Mouse (Mus musculus) urinary bladder, postnatal 25 days (tissue): ENCODE measurements around the gene Vmn1r200.
"Not testable (repeated sequence)": the region's sequence is repeated elsewhere in the genome, so short reads cannot be mapped to it uniquely, and the experiment has no call there.

Source experiments
- DNase-seq: peaks from one replicate; pipeline ENCODE4 v3.0.0; 2022; ENCODE audit warnings: low spot score

The Vmn1r200 gene

DNA sequence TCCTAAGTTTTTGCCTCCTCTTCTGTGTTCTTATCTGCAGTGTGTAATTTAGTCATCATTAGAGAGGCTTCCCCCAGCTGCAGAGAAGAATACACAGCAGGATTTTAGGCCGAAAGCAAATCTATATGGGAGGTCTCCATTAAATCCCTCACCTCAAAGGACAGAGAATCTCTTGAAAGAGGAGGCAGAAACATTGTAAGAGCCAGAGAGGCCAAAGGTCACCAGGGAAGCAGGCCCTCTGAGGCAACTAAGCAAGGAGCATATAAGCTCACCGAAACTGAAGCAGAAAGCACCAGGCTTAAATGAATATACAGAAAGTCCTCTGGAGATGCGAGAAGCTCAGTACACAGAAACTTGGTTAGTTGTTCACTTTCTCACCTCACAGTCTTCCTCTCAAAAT, at the start of gene Vmn1r200:
TSS of gene Vmn1r200 (plus strand) at position 301 of the 400 bp plus-strand sequence.
- DNase-seq: no peak

DNA sequence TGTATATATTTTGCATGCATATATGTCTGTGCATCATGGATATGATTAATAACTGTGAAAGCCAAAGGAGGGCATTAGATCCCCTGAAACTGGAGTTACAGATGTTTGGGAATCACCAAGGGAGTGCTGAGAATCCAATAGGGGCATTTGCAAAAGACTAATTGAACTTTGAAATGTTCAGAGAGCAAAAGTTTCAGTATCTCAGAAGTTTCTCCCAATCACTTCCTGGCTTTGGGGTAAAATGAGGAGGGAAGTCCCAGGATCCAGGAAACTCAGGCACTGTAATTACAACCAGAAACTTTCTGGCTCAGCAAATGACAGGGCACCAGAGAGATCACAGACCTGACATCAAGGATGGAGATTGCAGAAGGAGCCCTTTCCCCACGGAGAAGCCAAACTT, 40.1 kb upstream of the Vmn1r200 start, which contains the start of gene Vmn1r198:
TSS of gene Vmn1r198 (plus strand) at position 301 of the 400 bp plus-strand sequence.
- DNase-seq: no peak

DNA sequence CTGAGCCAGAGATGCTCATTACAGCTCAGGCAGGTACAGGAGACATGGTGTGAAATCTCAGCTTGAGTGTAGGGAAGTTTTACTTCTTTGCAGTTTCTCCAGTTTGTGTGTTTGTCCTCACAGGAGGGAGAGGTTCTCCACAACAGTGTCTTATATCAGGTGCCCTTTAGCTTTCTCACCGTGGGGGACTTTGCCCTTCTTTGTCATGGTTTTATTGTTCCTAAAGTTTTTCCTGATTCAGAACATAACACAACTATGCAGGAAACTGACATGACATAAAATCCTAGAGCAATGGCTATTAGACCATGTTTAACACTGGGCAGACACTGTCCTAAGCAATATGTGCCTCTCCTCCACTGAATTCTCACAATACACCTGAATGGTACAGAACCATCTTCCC, 39.4 kb upstream of the Vmn1r200 start:
- no peak for DNase-seq

DNA sequence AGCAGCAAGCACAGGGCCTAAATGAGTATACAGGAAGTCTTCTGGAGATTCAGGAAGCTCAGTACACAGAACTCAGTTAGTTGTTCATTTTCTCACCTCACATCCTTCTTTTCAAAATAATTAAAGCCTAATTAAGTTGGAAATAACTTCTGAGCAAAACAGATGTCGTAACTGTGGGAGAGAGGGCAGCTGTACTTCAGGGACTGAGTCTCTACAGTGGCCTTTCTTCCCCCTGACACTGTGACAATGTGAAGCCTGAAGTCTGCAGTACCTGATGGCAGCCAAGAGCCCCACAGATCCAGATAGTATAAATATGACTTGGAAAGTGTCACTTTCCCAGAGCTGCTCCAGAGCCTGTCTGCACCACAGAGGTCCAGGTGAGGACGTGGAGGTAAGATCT, 10.7 kb upstream of the Vmn1r200 start, which contains the start of gene Vmn1r199:
TSS of gene Vmn1r199 (plus strand) at position 301 of the 400 bp plus-strand sequence.
- no peak for DNase-seq

- not testable (repeated sequence) for DNase-seq
Observed at GRCm38 (mm10) chr13:22381128-22381527, 9.0 kb upstream of the Vmn1r200 start.

DNA sequence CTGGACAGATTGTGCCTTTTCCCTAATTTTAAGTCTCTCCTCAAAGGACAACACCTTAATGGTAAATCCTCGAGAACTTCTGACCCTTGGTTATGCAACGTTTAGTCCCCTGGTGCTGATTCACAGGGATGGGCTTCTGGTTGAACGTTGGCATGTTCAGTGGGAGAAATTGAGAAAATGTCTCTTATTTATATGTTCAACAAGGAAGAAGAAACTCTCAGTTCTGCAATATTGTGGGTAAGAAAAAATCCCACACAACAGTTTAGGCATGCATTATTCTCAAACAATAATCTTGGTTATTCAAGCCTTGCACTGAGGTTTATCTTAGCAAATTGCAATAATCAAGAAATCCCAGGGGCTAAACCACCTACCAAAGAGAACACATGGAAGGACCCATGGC, 6.8 kb upstream of the Vmn1r200 start:
- no peak for DNase-seq

GRCm38 (mm10) chr13:22387050-22387449, 3.1 kb upstream of the Vmn1r200 start:
- no peak for DNase-seq

DNA sequence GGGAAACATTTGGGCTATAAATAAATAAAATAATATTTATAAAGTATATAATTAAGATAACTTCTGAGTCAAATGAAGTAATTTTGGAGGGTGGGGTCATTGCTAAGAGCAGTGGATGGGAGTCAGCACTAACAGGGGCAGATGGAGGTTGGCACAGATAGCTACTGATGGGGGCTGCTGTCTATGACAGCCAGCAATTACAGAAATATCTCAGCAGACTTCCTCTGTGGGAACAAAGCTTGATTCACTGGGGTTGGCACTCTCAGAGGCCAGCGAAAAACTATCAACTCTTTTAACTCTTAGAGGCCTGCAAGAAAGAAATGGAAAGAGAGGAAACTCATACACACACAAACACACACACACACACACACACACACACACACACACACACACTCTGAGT, 12.8 kb downstream of the Vmn1r200 start:
- no peak for DNase-seq
